9 mouse cellular contexts compared by ENCODE assay signal in the genomic region with DNA sequence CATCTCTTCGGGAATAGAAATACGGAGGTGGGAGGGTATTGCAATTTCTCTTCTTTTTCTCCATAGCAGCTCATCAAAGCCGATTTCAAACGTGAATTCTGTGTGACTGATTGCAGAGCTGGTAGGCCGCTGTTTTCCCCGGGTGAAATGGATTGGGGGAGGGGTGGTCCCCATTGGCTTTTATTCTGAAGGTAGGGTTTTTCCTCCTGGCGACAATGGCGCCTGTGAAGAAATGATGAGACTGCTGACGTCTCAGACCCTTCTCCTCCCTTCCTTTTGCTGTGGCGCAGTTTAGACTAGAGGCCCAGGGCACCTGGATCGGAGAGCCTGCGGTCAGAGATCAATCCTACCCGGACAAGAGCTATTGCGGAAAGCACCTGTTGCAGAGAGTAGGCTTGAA. TPM values are rescaled to one million over a fixed set of nuclear protein-coding genes. Genes with fewer than 3 reads are reported as not detected.
DNase-seq lines count a peak whose midpoint lies in the region; ATAC-seq lines count a peak whose summit lies in the region.
"Had no signal": no experiment of that assay in that cellular context is flagged by ENCODE, and none has a peak within 500 bp of the region (broad histone marks: within the 10 kb centered on the region; RNA-seq: fewer than 3 reads in every experiment).

No protein-coding gene starts in this region.

- peaks cover 14% of the 10 kb centered on the region for H3K4me1 ChIP-seq in hindbrain, embryonic 14.5 days (replicated peaks; ENCODE audit: control insufficient read depth, insufficient read depth, low read length)
- H3K4me1 ChIP-seq in neural tube, embryonic 13.5 days (replicated peaks): peaks cover 17% of the 10 kb centered on the region
- H3K4me1 ChIP-seq: liver, embryonic 13.5 days had no signal

- peak overlapping the region; percentile 64 for H3K4me2 ChIP-seq in hindbrain, embryonic 14.5 days (replicated peaks)
- peak overlapping the region; percentile 60 for H3K4me2 ChIP-seq in neural tube, embryonic 13.5 days

- H3K9me3 ChIP-seq in hindbrain, embryonic 14.5 days (ENCODE audit: control insufficient read depth, low read length): no peaks in the 10 kb centered on the region
- no peaks in the 10 kb centered on the region for H3K9me3 ChIP-seq in neural tube, embryonic 13.5 days
- H3K9me3 ChIP-seq: liver, embryonic 13.5 days had no signal

- 29% methylated on average over 12 of the region's 14 CpGs for WGBS in hindbrain, embryonic 14.5 days
- 18% methylated on average over 14 of the region's 14 CpGs for WGBS in neural tube, embryonic 13.5 days

- peak overlapping the region; percentile 76 for H3K9ac ChIP-seq in hindbrain, embryonic 14.5 days
- peak overlapping the region; percentile 74 for H3K9ac ChIP-seq in neural tube, embryonic 13.5 days
- H3K9ac ChIP-seq: liver, embryonic 13.5 days had no signal

- H3K36me3 ChIP-seq in hindbrain, embryonic 14.5 days (replicated peaks; ENCODE audit: control insufficient read depth, insufficient read depth): no peaks in the 10 kb centered on the region; the same call in 1 of the 2 replicates
- H3K36me3 ChIP-seq in neural tube, embryonic 13.5 days: no peaks in the 10 kb centered on the region
- H3K36me3 ChIP-seq: liver, embryonic 13.5 days had no signal

- peak; percentile 18 to 31 for DNase-seq in left cerebral cortex, postnatal 36 days (ENCODE audit: low spot score in 2 of 2)
- DNase-seq in left cerebral cortex, adult 9 months (ENCODE audit: low spot score in 2 of 2): no peak
- DNase-seq in cerebellum, adult 9-11 months: peak; percentile 60
- no peak for DNase-seq in hindbrain, embryonic 14.5 days (ENCODE audit: low spot score)
- DNase-seq in ovary, postnatal 14 days (ENCODE audit: low spot score): no peak
- DNase-seq in frontal cortex, postnatal 14 days (ENCODE audit: low spot score in 2 of 2): no peak
- DNase-seq: liver, embryonic 13.5 days had no signal

- H3K27ac ChIP-seq in hindbrain, embryonic 14.5 days: peak overlapping the region; percentile 94
- H3K27ac ChIP-seq in neural tube, embryonic 13.5 days (replicated peaks): peak overlapping the region; percentile 92
- H3K27ac ChIP-seq: liver, embryonic 13.5 days had no signal

- intact Hi-C loops in left cerebral cortex, postnatal 36 days (cut with DNase I): loop anchor here (10.0 kb wide), 2 partner anchors 249 to 369 kb away; a partner anchor contains a TSS

- no peaks in the 10 kb centered on the region; the same call in 1 of the 2 replicates for H3K27me3 ChIP-seq in hindbrain, embryonic 14.5 days (ENCODE audit: control insufficient read depth, insufficient read depth, low read length)
- no peaks in the 10 kb centered on the region; the same call in 1 of the 2 replicates for H3K27me3 ChIP-seq in neural tube, embryonic 13.5 days

- ATAC-seq in hindbrain, embryonic 14.5 days (ENCODE audit: low FRiP score): no peak
- ATAC-seq in neural tube, embryonic 13.5 days (ENCODE audit: low read depth): peak; percentile 14; the same call in 1 of the 2 replicates
- no peak for ATAC-seq in inflammation-experienced regulatory T-cells, adult 6 months

- H3K4me3 ChIP-seq in hindbrain, embryonic 14.5 days (replicated peaks; ENCODE audit: low read length): peak overlapping the region; percentile 52
- peak overlapping the region; percentile 50 for H3K4me3 ChIP-seq in neural tube, embryonic 13.5 days
- H3K4me3 ChIP-seq: liver, embryonic 13.5 days had no signal

RNA-seq across cellular contexts. Expression of a gene that starts 0.7 kb away (rescaled TPM):
- 100 to 1,000 TPM; 248 to 256 TPM for total RNA-seq in left cerebral cortex, postnatal 36 days (2021)
- polyA plus RNA-seq in hindbrain, embryonic 14.5 days (2014; fragmentation: Nextera tagmentation; extraction: Ambion mirVana): 372 and 450 TPM in 2 replicates
- 215 and 233 TPM in 2 replicates for polyA plus RNA-seq in neural tube, embryonic 13.5 days (2015; fragmentation: Nextera tagmentation; extraction: Ambion mirVana)
- polyA plus RNA-seq in inflammation-experienced regulatory T-cells, adult 6 months (2017; shearing (Covaris generic)): 10 to 100 TPM; 51.8 to 54.5 (median 53.6) TPM

RNA-seq across cellular contexts. Expression of a gene that starts 17.0 kb away (rescaled TPM):
- 1 to 10 TPM; 1.5 to 4.5 TPM for total RNA-seq in left cerebral cortex, postnatal 36 days (2021)
- 26.4 and 33.1 TPM in 2 replicates for polyA plus RNA-seq in hindbrain, embryonic 14.5 days (2014; fragmentation: Nextera tagmentation; extraction: Ambion mirVana)
- polyA plus RNA-seq in neural tube, embryonic 13.5 days (2015; fragmentation: Nextera tagmentation; extraction: Ambion mirVana): 36.6 and 43.6 TPM in 2 replicates
- polyA plus RNA-seq in inflammation-experienced regulatory T-cells, adult 6 months (2017; shearing (Covaris generic)): 10 to 100 TPM; 22.3 to 36.5 (median 26.2) TPM

RNA-seq across cellular contexts. Expression of a gene that starts 17.0 kb away (rescaled TPM):
- 1 to 10 TPM; 2.2 to 4.6 TPM for total RNA-seq in left cerebral cortex, postnatal 36 days (2021)
- polyA plus RNA-seq in hindbrain, embryonic 14.5 days (2014; fragmentation: Nextera tagmentation; extraction: Ambion mirVana): 8.8 and 9.5 TPM in 2 replicates
- 12.3 and 13.1 TPM in 2 replicates for polyA plus RNA-seq in neural tube, embryonic 13.5 days (2015; fragmentation: Nextera tagmentation; extraction: Ambion mirVana)
- polyA plus RNA-seq in inflammation-experienced regulatory T-cells, adult 6 months (2017; shearing (Covaris generic)): 10 to 100 TPM in 1 of 3 experiments, 1 to 10 TPM in 2; 1.1 to 16.5 (median 2.6) TPM

RNA-seq across cellular contexts. Expression of a gene that starts 18.3 kb away (rescaled TPM):
- total RNA-seq in left cerebral cortex, postnatal 36 days (2021): 10 to 100 TPM in 1 of 2 experiments, 1 to 10 TPM in 1; 7.2 to 23.5 TPM
- polyA plus RNA-seq in hindbrain, embryonic 14.5 days (2014; fragmentation: Nextera tagmentation; extraction: Ambion mirVana): 75.3 and 102 TPM in 2 replicates
- 122 and 129 TPM in 2 replicates for polyA plus RNA-seq in neural tube, embryonic 13.5 days (2015; fragmentation: Nextera tagmentation; extraction: Ambion mirVana)
- 10 to 100 TPM; 45.4 to 72.3 (median 45.6) TPM for polyA plus RNA-seq in inflammation-experienced regulatory T-cells, adult 6 months (2017; shearing (Covaris generic))

RNA-seq across cellular contexts. Expression of a gene that starts 44.5 kb away (rescaled TPM):
- total RNA-seq in left cerebral cortex, postnatal 36 days (2021): 10 to 100 TPM; 21.7 to 33.0 TPM
- polyA plus RNA-seq in hindbrain, embryonic 14.5 days (2014; fragmentation: Nextera tagmentation; extraction: Ambion mirVana): 12.9 and 15.9 TPM in 2 replicates
- 13.1 and 15.8 TPM in 2 replicates for polyA plus RNA-seq in neural tube, embryonic 13.5 days (2015; fragmentation: Nextera tagmentation; extraction: Ambion mirVana)
- polyA plus RNA-seq in inflammation-experienced regulatory T-cells, adult 6 months (2017; shearing (Covaris generic)): 10 to 100 TPM in 1 of 3 experiments, 1 to 10 TPM in 2; 5.3 to 12.8 (median 6.4) TPM

Comparison
In these comparisons a context has a peak if more than half of its experiments do, and no peak if none do; other contexts are left out.
1. DNase-seq: peak in left cerebral cortex, postnatal 36 days (2 of 2) and cerebellum, adult 9-11 months (single experiment); none in left cerebral cortex, adult 9 months (0 of 2), hindbrain, embryonic 14.5 days (single experiment), ovary, postnatal 14 days (single experiment) and frontal cortex, postnatal 14 days (0 of 2).